Mouse (Mus musculus) 416B (cell line): ENCODE data around the gene Nbas.
A peak's percentile ranks its signal among the peaks of the same experiment; 100 is the strongest.

Source experiments
- DNase-seq: peaks from one replicate; pipeline ENCODE4 v3.0.0; 2011; ENCODE audit warnings: low read depth

The Nbas gene

DNA sequence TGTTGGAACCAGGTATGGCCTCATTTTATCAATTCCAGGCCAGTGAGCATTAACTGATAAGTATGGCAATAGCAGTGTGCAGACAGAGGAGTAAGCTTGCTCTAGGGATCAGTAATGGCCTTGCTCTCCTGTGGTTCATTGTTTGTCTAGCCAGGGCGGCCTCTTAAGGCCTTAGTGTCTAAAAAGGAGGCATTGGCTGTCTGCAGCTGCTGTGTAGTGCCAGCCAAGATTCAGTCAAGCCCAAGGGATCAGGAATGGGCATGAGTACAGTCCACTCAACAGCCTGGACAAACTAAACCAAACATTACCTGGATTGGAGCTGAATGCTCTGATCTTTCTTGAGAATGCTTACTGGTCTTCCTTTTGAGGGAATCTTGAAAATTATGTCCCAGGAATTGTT is 120.7 kb downstream of the Nbas start:
- DNase-seq, result no peak

DNA sequence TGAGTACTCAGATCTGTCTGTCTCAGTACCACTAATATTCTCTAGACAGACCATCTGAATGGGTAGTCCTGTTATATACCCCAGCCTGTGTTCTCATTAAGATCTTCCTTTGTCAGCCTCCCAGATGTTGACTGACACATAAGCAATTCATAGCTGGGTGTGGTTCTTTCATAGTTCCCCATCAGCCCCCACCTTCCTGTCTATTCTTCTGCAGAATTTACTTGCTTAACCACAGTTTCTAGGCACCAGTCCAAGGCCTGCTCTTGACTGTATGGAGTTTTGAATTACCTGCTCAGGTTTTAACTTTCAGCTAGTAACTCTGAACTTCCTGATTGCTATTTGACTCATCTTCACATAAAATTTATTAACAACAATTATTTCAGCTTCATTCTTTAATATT is 141.3 kb downstream of the Nbas start:
- peak; percentile 78 for DNase-seq

DNA sequence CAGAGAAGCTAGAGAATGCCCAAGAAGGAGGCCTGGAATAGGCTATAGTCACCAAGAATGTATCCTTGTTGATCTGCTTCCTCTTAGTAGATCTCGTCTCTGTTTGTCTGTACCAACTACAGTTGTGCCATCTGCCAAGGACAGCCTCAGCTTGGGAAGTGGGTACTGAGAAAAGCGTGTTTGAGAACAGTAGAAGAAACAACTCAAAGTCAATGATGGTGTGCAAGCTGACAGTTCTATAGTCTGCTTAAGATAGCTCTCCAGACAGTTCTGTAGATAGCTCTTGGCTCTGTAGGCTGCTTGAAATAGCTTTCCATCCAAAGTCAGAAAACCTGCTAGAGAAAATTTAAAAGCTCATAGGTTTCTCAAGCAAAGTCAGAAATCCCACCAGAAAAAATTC is 149.7 kb downstream of the Nbas start:
- no peak for DNase-seq

DNA sequence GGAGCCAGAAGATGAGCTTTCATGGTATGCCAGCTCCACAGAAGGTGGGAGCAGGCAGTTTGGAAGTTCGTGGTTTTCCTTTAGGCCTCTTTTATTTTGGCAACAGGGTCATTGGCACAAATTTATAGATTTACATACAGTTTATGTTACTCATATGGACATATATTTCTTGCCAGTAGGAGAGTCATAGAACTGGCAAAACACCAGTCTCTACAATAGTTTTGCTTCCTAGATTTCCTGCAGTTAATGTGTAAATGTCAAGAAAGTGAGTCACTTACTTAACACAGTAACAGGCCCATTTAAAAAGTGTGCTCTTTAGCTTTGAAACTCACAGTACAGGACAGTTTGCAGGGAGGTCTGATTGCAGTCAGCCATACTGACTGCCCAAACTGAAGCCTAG is 161.3 kb downstream of the Nbas start:
- no peak for DNase-seq

DNA sequence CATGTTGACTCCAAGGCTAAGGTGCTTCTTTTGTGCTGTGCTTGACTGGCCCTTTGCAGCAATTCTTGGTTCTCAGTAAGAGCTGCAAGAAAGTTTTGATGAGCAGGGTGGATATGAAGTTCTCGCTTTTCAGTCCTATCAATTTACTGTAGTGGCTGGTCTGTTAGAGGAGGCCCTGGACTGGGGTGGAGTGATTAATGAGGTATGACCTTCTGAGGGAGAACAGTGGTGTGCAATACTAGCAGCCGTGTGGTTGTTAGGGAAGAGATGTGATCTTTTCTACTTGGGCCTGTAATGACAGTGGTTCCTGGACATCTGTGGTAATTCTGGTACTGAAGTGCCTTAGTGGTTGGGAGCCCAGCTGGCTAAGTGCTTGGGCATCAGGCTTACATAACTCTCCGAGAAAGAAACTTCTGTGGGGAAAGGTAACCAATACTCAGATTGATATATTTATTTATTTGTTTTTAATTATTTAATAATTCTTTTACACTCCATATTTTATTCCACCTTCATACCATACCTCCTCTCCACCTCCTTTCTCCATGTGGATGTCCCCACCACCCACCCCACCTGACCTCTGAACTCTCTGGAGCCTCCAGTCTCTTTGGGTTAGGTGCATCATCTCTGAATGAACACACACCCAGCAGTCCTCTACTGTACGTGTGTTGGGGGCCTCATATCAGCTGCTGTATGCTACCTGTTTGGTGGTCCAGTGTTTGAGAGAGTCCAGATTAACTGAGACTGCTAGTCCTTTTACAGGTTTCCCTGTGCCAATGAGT is 175.9 kb downstream of the Nbas start:
- DNase-seq, result no peak

DNA sequence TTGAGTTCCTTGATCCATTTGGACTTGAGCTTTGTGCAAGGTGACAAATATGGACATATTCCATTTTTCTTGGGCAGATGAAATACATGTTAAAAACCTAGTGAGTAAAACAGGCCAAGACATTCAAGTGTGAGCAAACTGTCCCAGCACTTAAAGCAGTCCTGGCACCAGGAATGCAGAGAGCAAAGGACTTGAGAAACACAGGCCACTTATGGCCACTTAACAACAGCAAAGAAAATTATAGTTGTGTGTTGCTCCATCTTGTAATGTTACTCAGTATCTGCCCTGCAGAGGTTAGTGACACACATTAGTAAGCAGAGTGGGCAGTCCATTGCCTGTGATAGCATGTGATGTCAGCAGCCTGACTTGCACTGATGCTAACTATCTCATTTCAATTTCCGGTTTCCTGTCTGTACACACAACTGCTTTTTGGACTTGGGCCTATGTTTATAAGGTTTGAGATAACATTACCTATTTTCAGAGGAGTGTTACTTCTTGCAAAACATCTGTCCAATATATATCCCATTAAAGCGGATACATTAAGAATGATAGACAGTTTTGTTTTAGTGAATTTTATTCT is 176.6 kb downstream of the Nbas start:
- DNase-seq, result no peak

DNA sequence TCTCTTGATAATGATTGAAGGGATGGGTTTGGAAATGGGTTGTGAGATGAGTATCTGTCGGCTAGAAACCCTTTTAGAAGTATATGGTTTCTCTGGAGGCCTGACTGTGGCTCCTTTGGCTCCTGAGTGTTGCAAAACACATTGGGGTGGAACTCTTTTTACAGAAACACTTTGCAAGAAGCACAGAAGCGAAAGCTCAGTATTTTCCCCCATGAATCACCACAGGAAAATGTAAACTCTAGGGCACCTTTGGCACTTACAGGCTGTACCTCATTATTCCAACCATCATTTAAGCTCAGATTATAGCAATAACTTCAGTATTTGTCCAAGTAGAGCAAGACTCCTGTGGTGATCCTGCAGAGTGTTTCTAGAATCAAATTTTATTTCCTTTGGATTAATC is 180.0 kb downstream of the Nbas start:
- no peak for DNase-seq

DNA sequence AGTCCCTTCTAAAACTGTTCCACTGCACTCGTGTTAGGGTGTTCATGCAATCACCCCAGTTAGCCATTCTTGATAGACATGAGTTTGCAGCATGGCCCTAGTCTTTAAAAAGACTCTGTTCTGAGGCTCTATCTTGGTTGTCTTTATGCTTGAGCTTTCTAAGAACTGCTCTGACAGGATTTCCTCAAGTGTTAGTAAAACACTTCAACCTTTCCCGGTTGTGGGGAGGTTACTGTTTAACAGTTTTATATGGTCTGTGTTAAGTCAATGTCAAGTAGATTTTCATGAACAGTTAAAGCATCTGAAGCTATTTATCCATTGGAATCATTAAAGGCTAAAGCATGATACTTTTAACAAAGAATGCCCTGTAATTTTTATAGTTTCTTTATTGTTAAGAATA is 183.1 kb downstream of the Nbas start:
- DNase-seq, result no peak

DNA sequence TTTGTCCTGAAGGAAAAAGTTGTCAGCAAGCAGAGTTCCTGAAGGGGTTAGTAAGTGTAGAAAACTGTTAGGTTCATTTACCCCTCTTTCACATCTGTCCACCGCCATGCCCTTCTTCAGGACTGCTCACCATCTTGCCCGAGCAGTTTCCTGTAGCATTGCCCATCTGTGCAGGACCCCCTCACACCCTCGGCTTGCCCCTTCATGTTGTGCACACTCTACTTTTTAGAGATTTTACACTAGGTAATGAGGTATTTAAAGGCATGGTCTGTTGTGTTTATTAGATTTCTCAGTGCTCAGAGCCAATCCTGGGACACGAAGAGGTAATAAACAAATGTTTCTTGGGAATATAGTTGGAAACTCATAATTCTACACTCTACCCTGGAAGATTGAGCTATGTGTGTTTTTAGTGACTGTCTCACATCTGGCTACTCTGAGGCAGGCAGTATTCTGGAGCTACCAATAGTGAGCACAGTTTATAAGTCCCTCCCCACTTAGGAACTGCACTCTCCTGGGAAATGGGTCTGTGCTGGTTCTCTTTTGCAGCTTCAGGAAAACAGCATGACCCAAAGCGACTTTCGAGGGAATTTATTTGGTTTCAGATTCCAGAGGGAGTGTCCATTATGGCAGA is 191.4 kb downstream of the Nbas start:
- no peak for DNase-seq

DNA sequence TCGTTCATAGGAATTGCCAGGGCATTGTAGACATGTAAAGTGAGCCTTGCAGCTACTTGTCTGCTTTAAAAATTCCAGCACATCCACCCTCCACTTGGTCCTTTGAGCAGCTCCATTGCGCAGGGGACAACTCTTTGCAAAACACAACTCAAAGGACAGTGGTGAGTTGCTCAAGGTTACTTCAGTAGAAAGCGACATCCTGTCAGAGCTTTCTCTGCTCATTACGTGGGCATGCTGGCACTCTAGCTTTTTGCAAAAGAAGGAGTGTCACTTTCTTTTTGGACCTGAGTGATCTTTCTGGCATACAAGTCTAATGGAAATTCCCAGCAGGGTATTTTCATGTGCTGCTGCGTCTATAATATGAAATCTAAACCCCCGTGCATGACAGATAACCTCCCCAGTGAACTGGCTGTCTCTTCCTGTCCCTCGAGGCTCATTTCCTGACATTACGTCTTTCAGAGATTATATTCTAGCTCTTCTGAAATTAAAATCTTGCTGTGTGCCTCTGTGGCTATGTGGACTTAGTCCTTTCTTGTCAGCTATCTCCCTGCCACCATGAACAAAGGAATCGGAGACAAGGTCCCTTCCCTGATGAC is 192.7 kb downstream of the Nbas start:
- DNase-seq, result no peak

DNA sequence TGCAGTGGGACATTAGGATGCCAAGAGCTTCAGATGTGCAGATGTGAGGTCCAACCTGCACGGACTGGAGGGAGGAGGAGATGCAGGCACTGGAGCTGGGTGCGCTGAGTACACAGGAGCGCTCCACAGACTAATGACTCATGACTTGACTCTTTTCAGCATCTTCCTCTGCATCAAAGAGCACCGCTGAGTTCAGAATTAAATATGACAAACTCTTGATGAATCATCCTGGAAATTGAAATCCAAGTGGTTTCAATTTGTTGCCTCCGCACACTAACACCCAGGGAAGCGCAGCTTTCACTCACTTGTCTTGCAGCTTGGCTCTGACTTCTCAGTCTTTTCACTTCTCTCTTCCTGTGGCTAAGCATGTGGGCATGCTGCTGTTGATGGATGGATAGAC is 193.5 kb downstream of the Nbas start:
- peak; percentile 66 for DNase-seq

DNA sequence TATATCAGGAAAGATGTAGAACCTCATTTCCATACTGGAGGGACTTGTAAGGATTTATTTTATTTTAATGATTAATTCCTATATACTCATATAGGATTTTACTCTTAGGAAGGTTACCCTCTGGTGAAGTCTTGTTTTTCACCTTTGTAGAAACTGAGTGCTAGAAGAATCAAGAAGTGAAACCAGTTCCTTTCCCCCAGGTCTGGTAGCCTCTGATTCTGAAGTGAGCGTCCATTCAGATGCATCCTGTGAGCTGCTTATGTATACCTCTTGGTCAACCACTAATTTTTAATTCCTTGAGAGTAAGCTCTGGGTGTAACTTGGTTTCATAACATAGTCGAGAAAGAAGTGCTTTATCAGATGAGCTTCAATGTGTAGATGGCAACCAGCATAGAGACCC is 196.6 kb downstream of the Nbas start:
- DNase-seq, result no peak

DNA sequence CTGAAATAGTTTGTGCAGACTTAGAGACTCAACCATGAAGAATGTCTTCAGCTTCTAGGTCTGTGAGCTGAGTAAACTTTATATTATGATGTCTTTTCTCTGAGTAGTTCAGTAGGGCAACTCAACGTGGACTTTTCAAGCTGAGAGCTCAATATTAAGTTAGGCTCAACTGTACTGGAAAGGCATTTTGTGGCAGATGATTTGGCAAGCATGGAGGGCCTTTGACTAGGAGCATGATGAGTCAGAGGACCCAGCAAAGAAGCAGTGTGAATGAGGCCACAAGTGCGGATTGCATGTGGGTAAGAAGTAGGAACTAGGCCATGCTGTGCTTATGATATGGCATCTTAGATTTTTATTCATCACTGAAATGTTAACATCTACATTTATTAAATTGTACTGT is 205.9 kb downstream of the Nbas start:
- DNase-seq, result peak; percentile 28

DNA sequence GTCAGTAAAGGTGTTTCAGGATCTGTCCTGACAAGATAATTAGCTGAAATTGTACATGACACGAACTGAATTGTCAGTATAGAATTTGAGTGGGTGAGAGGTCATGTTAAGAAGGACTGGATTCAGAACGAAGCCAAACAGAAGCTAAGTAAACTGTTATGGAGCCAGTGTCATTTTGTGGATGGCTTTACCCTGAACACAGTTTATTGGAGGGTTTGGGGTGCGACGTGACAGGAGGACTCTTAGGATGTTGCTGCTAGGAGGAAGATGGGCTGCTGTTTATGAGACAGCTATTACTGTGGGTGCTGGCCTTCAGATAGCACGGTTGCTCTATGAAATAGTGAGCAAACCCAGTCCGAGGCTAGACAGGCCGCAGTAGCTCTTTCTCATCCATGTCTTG is 210.2 kb downstream of the Nbas start:
- DNase-seq, result no peak

DNA sequence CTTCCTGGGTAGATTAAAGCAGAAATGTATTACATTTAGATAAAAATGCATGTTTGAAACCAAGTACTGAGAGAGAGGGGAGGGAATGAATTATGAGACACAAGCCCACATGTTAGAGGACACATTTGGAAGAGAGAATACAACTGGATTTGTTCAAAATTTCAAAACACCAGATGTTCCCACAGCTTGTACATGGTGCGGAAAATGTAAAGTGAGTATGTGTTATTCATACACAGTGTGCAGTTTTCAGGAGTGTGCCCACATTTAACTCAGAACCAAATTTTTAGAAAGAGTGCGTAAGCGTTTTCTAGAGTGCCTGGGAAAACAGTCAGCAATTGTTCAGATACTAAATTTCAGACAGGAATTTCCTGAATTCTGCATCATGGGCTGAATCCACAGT is 217.3 kb downstream of the Nbas start:
- no peak for DNase-seq

DNA sequence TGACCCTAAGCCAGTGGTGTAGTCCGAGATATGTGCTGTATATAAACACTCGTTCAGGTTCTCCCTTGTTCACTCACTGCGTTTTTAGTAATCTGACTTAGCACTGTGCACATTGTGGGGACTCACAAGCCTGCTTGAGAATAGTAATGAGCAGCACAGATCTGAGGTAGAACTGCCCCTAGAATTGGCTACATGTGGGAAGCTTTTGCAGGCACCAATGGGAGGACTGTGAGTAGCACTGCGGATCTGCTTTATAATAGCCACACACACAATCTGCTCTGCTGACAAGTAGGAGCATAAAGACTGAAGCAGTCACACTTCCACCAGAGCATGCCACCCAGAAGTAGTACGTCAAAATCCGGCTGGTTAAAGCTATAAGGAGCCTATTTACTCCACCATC is 228.3 kb downstream of the Nbas start:
- DNase-seq, result no peak

DNA sequence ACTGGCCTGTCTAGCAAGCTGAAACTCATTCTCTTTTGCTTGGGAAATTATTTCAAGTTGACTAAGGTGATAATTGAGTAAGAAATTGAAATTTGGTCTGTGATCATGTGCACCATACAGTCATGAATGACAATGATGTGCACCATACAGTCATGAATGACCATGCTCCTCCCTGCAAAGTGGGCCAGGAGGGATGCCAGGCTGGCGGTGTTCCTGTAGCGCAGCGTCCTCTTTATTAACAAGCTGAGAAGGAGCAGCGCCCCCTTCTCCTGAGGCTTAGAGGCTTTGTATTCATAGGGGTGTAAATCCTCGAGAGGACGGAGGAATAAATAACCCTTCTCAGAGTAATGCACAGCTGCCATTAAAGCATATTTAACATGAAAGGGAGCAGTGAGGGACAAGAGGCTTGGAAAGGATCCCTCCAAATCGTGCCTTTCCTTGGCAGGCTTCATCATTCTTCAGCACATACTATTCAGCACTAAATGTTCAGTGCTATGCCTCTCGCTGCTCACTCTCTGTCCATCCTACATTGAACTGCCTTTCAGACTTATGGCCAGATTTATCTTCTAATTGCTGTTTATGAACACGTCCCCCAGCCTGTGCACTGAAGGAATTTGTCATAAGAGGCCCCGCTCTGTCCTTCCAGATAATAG is 230.4 kb downstream of the Nbas start:
- DNase-seq, result no peak

DNA sequence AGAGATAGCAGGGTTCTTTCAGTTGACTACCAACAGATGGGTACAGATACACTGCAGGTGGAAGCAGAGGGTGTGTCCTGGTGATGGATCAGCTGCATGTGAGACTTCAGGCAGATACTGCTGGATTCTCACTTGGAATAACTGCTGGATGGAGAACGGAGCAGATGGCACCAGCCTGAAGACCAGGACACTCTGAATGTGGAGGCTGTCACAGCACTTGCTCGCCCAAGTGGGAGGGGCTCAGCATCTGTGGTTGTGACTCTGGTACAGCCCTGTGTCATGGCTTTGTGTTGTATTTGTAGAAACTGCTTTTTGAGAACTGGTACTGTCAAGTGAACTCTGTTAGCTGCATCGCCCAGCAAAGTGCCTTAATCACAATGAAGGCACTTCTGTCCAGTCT is 231.3 kb downstream of the Nbas start:
- no peak for DNase-seq

DNA sequence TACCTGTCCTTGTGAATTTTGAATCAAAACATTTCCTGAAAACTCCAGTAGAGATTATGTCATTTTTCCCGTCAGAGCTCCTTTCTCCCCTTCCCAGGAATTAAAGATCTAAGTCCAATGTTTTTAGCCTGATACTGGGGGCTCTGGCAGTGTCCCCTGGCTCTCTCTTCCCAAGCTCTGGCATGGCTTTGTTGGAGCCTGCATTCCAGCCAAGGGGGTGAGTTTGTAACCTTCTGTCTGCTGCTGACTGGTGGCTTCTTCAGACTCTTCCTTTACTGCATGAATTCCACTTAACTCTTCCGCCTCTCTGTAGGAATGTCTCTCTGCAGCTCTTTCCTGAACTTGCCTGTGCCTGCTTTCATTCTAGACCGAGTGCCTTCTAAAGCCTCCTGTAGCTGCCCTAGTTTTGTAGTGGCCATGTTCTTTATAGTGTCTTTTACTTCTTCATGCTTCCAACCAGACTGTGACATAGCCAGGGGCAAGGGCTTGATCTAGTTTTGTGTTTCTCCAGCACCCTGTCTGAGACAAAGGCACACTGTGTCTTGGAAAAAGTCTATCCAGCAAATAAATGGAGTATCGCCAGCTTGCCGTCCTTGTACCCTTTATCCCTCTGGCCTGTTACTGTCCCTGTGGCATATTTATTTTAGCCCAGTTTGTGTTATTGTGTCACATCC is 236.0 kb downstream of the Nbas start:
- no peak for DNase-seq

DNA sequence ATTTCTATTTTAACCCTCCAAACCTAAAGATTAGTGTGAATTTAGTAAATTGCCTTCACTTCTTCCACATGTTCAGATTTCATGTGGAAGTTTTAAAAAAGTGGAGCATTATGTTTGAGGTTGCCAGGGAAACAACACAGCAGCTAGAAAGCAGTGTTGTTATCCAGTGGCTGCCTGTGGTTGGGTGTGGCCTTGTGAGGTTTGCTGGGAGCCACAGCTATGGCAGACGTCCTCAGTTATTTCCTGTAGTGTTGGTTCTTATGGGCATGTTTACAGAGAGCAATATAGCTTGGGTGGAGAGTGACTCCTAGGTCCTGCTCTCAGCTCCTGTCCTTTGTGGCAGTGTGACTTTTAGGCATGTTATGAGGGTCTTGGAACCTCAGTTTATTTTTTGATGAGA is 249.1 kb downstream of the Nbas start:
- peak; percentile 48 for DNase-seq

DNA sequence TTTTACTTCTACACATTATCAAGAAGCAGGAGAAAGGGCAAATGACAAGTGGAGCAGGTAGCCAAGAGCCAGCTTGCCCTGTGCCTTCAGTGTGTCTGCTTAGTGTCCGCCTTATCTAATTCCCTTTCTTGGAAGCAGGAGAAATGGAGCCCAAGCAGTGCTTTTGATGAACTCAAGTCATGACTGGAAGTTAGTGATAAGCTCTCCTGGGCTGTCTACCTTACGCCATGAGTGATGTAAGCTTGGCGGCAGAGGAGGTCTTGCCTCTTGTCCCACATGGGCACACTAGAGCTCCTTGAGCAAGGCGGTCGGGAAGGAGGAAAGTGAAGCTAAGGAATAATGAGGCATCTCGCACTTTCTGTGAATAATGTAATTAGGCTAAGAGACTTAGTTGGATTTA is 250.5 kb downstream of the Nbas start:
- DNase-seq, result no peak

DNA sequence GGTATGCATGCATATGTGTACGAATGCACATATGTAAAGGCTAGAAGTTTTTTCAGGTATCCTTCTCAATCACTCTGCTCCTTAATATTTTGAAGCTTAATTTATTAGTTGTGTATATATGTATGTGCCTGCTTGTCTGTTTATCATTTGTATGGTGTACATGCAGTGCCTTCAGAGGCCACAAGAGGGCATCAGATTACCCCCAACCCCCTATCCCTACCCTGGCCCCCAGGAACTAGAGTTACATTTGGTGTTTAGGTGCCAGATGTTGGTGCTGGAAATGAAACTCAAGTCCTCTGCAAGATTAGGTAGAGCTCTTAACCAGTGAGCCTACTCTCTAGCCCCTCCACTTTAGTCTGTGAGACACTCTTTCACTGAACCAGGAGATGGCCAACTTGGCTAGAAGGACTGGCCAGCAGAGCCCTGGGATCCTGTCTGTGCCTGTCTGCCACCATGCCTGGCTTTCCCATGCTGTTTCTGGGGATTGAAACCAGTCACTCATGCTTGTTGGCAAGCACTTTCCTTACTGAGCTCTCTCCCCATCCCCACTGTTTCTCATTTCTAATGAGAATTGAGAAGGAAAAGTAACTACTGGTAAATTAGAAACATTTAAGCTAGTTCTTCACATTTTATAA is 263.9 kb downstream of the Nbas start:
- DNase-seq, result peak; percentile 11
